Mouse (Mus musculus) bone marrow macrophage, adult 2 months (primary cell): Measurements from ENCODE around the gene Taf4. TPM values are rescaled to one million over a fixed set of nuclear protein-coding genes. Genes with fewer than 3 reads are reported as not detected.

Experiments
- H3K27ac ChIP-seq: 2 replicates; pipeline ENCODE4 v1.5.1; 2012; ENCODE audit warnings: low read depth, low read length; ENCODE audit not compliant: insufficient read depth
- H3K4me1 ChIP-seq: 2 replicates; pipeline ENCODE4 v1.6.1; 2012; ENCODE audit warnings: low read length; ENCODE audit not compliant: control insufficient read depth, insufficient read depth
- H3K4me3 ChIP-seq: 2 replicates; pipeline ENCODE4 v1.5.1; 2012; ENCODE audit warnings: mild to moderate bottlenecking, low read length, moderate library complexity; ENCODE audit not compliant: insufficient read depth
- CTCF ChIP-seq: IDR thresholded peaks from 2 replicates; pipeline ENCODE4 v1.5.1; 2012; ENCODE audit warnings: low read depth, mild to moderate bottlenecking, low read length, moderate library complexity
- POLR2A ChIP-seq: IDR thresholded peaks from 2 replicates; pipeline ENCODE4 v1.6.1; 2012; ENCODE audit warnings: mild to moderate bottlenecking, low read depth, low read length, borderline replicate concordance
- polyA plus RNA-seq: library from polyadenylated mRNA; stranded (reverse); fragments of >200 nt; gene quantifications from 2 replicates; pipeline ENCODE4 v1.2.4, GENCODE M21; 2012; ENCODE audit not compliant: missing spikeins, insufficient read depth, insufficient read length

Taf4 gene
- polyA plus RNA-seq, result 16.8 and 17.2 TPM in 2 replicates

DNA sequence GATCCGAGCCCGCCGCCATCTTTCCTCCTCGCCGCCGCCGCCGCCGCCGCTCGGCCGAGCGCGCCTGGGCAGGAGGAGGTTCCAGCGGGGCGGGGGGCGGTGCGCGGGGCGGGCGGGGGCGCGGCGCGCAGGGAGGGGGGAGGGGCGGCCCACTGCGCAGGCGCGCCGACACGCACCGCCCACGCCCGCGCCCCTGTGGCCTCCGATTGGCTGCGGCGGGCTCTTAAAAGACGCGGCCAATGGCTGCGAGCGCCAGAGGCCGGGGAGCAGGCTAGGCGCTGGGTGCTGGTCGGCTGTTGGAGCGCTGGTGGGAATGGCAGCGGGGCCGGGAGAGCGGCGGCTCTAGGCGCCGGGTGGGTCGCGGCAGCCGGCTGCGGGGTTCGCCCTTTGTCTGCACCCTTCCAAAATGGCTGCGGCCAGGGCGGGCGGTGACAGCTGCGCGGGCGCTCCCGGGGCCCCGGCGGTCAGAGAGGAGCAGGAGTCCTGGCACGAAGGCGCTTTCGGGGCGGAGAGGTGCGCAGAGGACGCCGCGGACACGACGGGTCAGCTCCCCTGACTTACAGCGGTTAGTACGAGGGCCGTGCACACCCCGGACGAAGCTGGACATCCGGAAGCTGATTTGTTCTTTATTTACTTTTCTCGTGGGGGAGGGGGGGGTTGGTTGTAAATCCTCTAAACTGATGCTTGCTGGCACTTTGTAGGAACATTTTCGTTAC is at the start of gene Taf4:
Taf4 (minus strand) TSS at position 19 of the 716 bp plus-strand sequence.
- H3K4me1 ChIP-seq, result peaks cover 56% of the 10 kb centered on the region
- peak; percentile 100 for TF ChIP-seq POLR2A
- TF ChIP-seq CTCF, result no peak

DNA sequence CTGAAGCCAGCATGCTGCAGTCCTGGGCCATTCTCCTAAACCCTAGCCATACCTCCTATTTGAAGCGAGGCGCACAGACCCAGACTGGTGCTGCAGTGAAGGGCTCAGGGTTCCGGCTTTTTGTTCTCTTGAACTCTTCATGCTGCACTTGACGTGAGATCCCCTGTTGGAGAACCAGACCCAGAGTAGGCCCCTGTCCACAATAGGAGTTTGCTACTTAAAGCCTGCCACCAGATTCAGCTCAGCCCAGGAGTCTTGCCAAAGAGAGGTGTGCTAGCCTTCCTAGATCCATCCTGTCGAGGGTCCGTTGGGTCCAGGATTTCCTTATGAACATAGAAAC is 49.4 kb upstream of the Taf4 start:
- peak overlapping the region; percentile 95 for H3K4me3 ChIP-seq
- peaks cover 16% of the 10 kb centered on the region for H3K4me1 ChIP-seq
- no peak for TF ChIP-seq CTCF
- no peak for TF ChIP-seq POLR2A
- no peak overlapping the region for H3K27ac ChIP-seq

More for the DNA sequence above, at the start of gene Taf4:
- Histone ChIP-seq H3K4me3 (peak within 1 kb of the TSS; percentile 74), H3K27ac (peak within 1 kb of the TSS; percentile 69)

- Histone ChIP-seq H3K27ac (peak overlapping the region; percentile 36; the same call in 1 of the 2 replicates), H3K4me1 (peaks cover 16% of the 10 kb centered on the region), H3K4me3 (peak overlapping the region; percentile 95)
- no peak for TF ChIP-seq CTCF
- TF ChIP-seq POLR2A, result no peak
Measured at GRCm38 (mm10) chr2:180025135-180025860, 48.9 kb upstream of the Taf4 start.

GRCm38 (mm10) chr2:180024401-180025098 is 48.1 kb upstream of the Taf4 start, which contains the start of gene Lsm14b:
Gene Lsm14b, plus strand, starts transcription at chr2:180024987.
- TF ChIP-seq CTCF, result no peak
- TF ChIP-seq POLR2A, result 0 out of 2 replicates have a peak, but pooled peaks have one; percentile 5
- Histone ChIP-seq H3K4me1 (peaks cover 16% of the 10 kb centered on the region), H3K27ac (peak within 1 kb of the TSS; percentile 44), H3K4me3 (peak within 1 kb of the TSS; percentile 95)

GRCm38 (mm10) chr2:180022751-180023150 is 46.3 kb upstream of the Taf4 start:
- no peak for TF ChIP-seq CTCF
- TF ChIP-seq POLR2A, result no peak
- Histone ChIP-seq H3K4me3 (no peak overlapping the region), H3K27ac (no peak overlapping the region), H3K4me1 (peaks cover 10% of the 10 kb centered on the region)

DNA sequence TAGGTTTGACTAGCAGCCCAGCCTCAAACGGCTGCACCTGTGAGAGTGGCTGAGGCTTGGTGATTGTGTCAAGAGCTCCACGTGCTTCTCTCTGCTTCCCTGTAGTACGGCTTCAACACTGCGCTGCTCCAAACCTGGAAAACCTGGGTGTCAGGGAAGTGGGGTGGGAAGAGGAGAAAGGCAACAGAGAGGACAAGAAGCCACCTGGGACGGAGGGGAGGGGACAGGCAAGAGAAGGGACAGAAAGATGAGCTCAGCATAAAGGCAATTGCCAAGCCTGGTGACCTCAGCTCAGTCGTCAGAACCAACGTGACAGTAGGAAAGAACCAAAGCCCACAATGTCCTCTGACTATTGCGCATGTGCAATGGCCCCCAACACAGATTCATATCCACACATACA is 44.5 kb upstream of the Taf4 start:
- Histone ChIP-seq H3K4me3 (no peak overlapping the region), H3K4me1 (no peaks in the 10 kb centered on the region), H3K27ac (no peak overlapping the region)
- no peak for TF ChIP-seq POLR2A
- no peak for TF ChIP-seq CTCF

GRCm38 (mm10) chr2:180020091-180020661 is 43.7 kb upstream of the Taf4 start:
- Histone ChIP-seq H3K27ac (no peak overlapping the region), H3K4me3 (no peak overlapping the region), H3K4me1 (no peaks in the 10 kb centered on the region)
- TF ChIP-seq POLR2A, result no peak
- TF ChIP-seq CTCF, result no peak

DNA sequence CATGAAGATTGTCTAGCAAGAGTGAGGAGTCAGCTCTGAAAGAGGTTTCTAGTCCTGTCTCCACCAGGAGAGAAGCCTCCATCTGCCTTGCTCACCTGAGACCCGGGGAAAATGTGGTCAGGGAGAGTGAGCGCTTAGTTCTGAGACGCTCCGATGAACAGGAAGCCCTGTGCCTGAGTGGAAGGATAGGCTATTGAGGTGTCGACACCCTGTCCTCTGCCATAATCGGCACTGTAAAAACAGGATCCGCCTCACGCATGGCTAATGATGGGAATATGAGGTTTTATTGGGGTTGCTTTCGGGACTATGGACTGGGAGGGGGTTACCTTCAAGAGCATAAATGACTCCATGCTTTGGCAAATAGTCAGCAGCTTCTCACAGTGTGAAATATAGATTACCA is 42.1 kb upstream of the Taf4 start:
- Histone ChIP-seq H3K27ac (no peak overlapping the region), H3K4me3 (no peak overlapping the region), H3K4me1 (no peaks in the 10 kb centered on the region)
- TF ChIP-seq CTCF (no peak), POLR2A (no peak)

- Histone ChIP-seq H3K4me1 (no peaks in the 10 kb centered on the region), H3K4me3 (no peak overlapping the region), H3K27ac (no peak overlapping the region)
- TF ChIP-seq CTCF (no peak), POLR2A (no peak)
Measured at GRCm38 (mm10) chr2:180017632-180018031, 41.2 kb upstream of the Taf4 start.
